Mouse (Mus musculus): ENCODE results near the gene Unc5cl.
A peak's percentile ranks its signal among the peaks of the same experiment; 100 is the strongest.

Unc5cl gene

DNA sequence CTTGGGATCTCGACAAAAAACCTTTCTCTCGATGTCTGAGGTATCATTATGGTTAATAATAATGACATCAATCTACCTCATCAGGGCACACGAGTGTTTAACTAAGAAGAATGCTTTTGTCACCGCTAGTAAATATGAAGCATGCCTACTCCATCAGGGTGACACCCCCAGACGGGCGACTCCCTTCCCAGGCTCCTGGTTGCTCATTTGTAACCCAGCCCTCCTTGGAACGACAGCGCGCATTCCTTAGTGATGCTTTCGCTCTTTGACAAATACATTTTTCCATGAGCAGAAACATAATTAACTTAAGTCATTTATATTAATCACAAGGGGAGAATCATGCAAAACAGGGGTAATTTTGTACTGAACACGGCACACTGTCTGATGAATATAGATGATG is 88.0 kb downstream of the Unc5cl start:
- no peak for DNase-seq

DNA sequence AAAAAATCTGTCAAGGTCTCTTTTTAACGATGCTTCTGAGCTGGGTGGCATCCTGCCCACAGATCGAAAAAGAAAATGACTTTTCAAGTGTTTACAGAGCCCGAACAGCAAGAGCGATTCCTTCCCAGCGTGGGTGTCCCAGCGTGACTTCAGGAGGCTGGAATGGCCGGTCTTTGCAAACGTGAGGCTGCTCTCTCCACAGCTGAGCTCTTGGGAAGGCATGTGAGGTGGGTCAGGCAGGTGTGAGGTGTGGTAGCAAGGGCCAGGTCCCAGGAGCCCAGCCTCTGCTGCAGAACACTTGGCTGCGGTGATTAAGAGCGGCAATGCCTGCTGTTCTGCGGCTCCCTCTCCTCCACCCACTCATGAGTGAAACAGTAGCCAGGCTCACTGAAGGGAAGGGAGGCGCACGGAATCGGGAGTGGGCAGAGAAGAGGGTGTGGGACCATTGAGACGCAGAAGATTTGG is 88.6 kb downstream of the Unc5cl start:
- DNase-seq: peak; percentile 65

GRCm38 (mm10) chr17:48544722-48545121 is 90.0 kb downstream of the Unc5cl start:
- DNase-seq: no peak

DNA sequence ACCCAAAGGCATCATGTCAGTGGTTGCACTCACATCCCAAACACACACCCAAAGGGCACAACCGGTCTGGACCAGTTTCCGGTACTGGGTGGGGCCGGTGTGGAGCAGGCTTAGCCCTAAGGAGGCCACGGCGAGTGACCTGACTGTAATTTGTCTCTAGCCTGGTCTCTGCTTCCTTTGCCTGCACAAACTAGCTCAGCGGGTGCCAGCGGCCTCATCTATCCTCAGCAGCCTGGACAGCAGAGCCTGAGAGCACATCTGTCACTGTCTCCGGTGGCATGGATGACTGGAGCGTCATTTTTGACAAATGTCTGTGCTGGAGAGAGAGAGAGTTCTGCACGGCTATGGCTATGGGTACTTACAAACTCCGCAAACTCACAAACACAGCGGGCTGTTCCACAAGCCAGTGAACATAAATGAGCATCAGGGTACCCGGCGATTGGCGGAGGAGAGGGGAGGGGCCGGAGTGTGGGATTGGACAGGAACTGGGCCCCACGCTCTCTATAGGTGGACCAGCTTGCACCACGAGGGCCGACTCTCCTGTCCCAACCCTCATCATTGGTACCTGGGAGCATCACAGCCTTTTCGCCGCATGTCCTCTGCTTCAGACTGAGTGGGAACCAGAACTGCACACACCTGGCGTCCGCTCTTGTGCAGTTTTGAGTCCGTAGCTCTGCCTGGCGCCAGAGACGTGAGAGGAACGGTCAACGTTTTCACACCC is 90.7 kb downstream of the Unc5cl start:
- peak; percentile 55 for DNase-seq

- DNase-seq: no peak
These were observed 91.3 kb downstream of the Unc5cl start for GRCm38 (mm10) chr17:48546036-48546435.

GRCm38 (mm10) chr17:48547668-48548067 is 93.0 kb downstream of the Unc5cl start:
- no peak for DNase-seq

DNA sequence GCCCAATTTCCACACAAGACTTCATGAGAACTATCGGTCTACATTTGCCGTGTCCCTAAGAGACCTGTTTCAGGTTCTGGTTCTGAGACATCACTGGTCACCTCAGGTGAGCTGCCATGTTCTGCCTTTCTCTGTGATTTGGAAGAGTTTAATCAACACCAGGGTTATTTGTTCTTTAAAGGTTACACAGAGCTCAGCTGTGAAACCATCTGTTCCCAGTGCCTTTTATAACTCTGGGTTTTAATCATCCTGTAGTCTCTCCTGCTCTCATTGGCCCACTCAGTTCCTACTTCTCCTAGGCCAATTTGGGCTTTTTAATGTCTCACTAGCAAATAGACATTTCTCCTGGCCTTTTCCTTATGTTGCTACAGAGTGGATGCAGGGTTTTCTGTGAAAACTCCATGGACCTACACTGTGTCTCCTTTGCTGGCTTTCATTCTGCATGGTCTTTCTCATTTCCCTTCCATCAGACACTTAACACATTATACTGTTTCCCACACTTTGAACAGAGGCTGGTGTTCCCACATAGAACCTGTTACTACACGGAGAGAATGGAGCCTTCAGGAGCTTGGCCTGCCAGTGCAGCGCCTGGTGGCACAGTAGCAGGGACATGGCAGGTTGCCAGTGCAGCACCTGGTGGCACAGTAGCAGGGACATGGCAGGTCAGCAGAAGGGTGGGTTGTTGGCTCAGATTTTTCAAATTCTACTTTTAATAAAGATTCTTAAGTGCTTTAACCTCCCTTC is 97.3 kb downstream of the Unc5cl start:
- peak; percentile 28 for DNase-seq

GRCm38 (mm10) chr17:48552532-48552915 is 97.8 kb downstream of the Unc5cl start:
- DNase-seq: no peak

DNA sequence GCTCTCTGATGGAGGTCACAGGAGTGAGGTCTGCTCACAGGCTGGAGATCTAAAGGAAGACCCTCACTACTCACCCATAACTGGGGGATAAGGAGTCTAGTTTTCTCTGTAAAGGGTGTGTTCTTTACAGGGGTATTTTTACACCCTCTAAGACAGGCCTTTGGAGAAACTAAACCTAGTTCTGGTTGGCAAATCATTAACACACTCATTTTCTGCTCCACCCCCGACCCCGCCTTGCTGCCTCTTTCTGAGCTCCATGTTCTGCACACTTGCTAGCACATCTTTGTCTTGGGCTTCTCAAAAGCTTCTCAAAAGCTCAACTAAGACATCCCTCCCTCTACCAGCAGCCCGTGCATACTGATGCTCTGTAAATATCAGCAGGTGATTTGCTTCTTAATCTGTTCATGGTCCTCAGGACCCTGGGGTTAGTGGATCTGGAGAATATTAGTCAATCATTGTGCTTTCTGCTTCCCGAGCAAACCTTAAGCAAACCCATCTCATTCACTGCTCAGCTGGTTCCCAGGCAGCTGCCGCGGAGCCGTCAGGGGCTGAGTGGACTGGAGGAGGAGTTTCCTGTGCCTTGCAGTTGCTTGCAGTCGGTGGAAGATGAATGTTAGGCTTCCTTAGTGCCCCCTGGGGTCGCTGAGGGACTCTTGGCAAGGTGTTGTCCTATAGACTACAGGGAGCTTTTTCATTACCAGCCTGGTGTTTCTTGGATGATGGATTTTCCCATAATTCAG is 101.7 kb downstream of the Unc5cl start:
- no peak for DNase-seq

GRCm38 (mm10) chr17:48557823-48558715 is 103.4 kb downstream of the Unc5cl start:
- no peak for DNase-seq

DNA sequence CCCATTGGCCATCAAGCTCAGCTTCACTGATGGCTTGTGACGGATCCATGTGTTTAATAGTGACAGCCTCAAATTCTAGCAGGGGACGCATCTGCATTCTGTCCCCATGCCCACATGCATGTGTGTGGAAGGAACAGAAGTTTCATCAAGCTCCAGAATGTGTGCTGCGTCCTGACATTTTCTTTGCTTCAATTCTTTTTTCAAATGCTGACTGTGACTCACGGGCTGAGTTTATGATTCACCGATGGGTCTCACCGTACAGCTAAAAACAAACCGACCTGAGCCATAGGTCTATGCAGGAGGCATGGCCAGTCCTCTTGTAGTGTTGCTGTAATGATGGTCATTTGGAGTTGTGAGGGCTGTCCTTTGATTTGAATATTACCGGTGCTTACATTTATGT is 110.2 kb downstream of the Unc5cl start:
- no peak for DNase-seq

- DNase-seq: no peak
These were observed 115.0 kb downstream of the Unc5cl start for GRCm38 (mm10) chr17:48569656-48570055.

- no peak for DNase-seq
These were observed 126.5 kb downstream of the Unc5cl start for GRCm38 (mm10) chr17:48581153-48581552.

DNA sequence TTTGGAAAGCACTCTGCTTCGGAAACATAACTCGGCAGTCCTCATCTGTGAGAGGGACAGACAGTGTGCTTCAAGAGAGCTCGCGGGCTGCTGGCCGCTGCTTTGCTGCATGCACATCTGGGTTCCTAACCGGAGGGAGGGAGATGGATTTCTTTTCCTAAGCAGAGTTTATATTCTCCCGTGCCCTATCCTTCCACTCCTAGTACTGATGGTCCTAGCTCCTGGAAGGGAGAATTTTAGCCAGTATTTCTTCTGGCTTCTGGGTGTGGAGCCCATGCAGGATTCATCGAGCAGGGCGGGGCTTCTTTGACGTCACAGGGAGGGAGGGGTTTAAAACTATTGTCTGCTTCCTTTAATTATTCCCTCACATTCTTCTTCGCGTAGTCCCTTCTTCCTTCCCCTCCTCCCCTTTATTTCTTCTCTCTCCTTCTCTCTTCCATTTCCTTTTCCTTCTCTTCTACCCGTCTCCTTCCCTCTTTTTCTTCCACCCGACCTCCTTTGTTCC is 127.8 kb downstream of the Unc5cl start:
- DNase-seq: no peak

- no peak for DNase-seq
These were observed 128.7 kb downstream of the Unc5cl start for GRCm38 (mm10) chr17:48583401-48583800.

DNA sequence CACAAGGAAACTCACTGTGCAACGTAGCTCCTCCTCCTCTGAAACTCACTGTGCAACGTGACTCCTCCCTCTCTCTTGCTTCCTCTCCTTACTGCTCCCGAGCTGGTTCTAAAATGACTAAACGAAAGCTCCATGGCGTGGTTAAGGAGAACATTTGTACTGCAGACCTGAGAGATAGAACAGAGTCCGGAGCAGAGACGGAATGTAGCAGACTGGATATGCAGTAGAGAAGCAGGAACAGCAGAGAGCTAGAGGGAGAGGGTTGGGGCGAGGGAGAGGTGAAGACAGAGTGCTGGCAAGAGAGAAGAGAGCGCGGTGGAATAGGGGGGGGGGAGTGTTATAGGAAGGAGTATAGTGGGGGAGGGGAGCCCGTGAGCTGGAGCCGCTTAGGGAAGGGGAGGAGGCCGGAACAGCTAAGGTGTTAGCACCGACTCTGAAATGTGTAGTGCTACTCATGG is 131.2 kb downstream of the Unc5cl start:
- peak; percentile 22 for DNase-seq

DNA sequence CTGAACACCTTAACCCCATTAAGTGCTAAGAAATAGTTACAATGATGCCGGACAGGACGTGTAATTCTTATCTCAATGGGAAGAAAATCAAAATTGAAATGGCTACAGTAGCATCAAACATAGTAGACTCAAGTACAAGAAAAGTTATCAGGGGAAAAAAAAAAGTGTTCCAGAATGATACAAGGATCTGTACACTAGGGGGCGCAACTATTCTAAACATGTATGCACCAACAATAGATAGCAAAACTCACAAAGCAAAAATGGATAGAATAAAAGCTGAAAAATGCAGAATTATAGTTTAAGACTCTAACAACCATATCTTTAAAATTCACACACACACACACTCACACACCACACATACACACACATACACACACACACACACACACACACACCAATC is 134.0 kb downstream of the Unc5cl start:
- DNase-seq: no peak

Measured in right cerebral cortex, postnatal 14 days (tissue).